Mouse (Mus musculus) olfactory bulb, adult 2 months (tissue): ENCODE results near the gene Fgf15.

ENCODE experiments used
- CTCF ChIP-seq: fragments of 200-500 bp; IDR thresholded peaks from 2 replicates; pipeline ENCODE4 v1.5.1; 2012; ENCODE audit warnings: low read depth, mild to moderate bottlenecking, low read length, moderate library complexity; ENCODE audit not compliant: insufficient read depth
- POLR2A ChIP-seq: fragments of 200-500 bp; IDR thresholded peaks from 2 replicates; pipeline ENCODE4 v1.6.1; 2012; ENCODE audit warnings: mild to moderate bottlenecking, low read depth, low read length, moderate library complexity; ENCODE audit not compliant: insufficient read depth

GRCm38 (mm10) chr7:144887672-144888071 is 8.7 kb upstream of the Fgf15 start:
- no peak for TF ChIP-seq CTCF
- TF ChIP-seq POLR2A: no peak
